Mouse (Mus musculus): ENCODE results near the gene Atp1a2. TPM values are rescaled to one million over a fixed set of nuclear protein-coding genes. Genes with fewer than 3 reads are reported as not detected.

The Atp1a2 gene
- total and polyA plus RNA-seq, 2 experiments from 2014 or later, result 27.1 to 130 TPM

DNA sequence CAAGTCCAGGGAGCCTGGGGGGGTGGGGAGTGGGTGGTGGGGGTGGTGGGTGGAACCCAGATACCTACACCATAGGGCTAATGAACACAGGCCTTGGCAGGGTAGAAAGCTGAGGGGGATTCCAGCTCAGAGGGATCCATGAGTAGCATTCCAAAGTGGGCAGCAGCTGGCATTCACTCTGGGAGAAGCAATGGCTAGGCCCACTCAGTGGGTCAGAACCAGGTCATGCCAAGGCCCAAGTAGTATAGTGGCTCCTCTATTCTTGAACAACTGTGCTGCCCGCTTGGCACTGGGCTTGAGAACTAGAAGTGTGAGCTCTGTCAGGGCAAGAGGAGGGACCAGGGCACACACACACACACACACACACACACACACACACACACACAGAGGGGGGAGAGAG, 10.5 kb upstream of the Atp1a2 start:
- Histone ChIP-seq H3K9ac (replicated peaks; ENCODE audit: low read depth, low read length) (no peak overlapping the region), H3K27me3 (ENCODE audit: control insufficient read depth, insufficient read depth, low read length) (no peaks in the 10 kb centered on the region), H3K4me3 (ENCODE audit: low read depth, low read length) (no peak overlapping the region)

GRCm38 (mm10) chr1:172307936-172308335, 10.1 kb upstream of the Atp1a2 start:
- no peak overlapping the region for H3K4me2 ChIP-seq (ENCODE audit: low read depth, low read length)
- H3K4me1 ChIP-seq (ENCODE audit: control insufficient read depth, insufficient read depth), result peaks cover 2% of the 10 kb centered on the region; the same call in 1 of the 2 replicates
- no peak overlapping the region for H3K27ac ChIP-seq (ENCODE audit: low read depth)
- no peaks in the 10 kb centered on the region for H3K36me3 ChIP-seq (replicated peaks; ENCODE audit: control insufficient read depth, insufficient read depth, low read length)
- no peak overlapping the region for H3K4me3 ChIP-seq (ENCODE audit: low read depth, low read length)
- H3K27me3 ChIP-seq (ENCODE audit: control insufficient read depth, insufficient read depth, low read length), result no peaks in the 10 kb centered on the region
- no peak for ATAC-seq (ENCODE audit: insufficient read depth, low read depth)
- no peak for DNase-seq (ENCODE audit: low spot score)
- H3K9ac ChIP-seq (replicated peaks; ENCODE audit: low read depth, low read length), result no peak overlapping the region
- TF ChIP-seq EP300 (IDR thresholded peaks at IDR 0.05; ENCODE audit: low read depth) (no peak), CTCF (IDR thresholded peaks at IDR 0.05; ENCODE audit: low read depth) (no peak)
- WGBS, result 73% methylated on average over 10 of the region's 10 CpGs
- no peaks in the 10 kb centered on the region for H3K9me3 ChIP-seq (replicated peaks; ENCODE audit: control insufficient read depth, low read length)

More for the DNA sequence above, 10.5 kb upstream of the Atp1a2 start:
- Histone ChIP-seq H3K36me3 (replicated peaks; ENCODE audit: control insufficient read depth, insufficient read depth, low read length) (no peaks in the 10 kb centered on the region), H3K27ac (ENCODE audit: low read depth) (no peak overlapping the region), H3K4me1 (ENCODE audit: control insufficient read depth, insufficient read depth) (peaks cover 4% of the 10 kb centered on the region; the same call in 1 of the 2 replicates), H3K4me2 (ENCODE audit: low read depth, low read length) (no peak overlapping the region), H3K9me3 (replicated peaks; ENCODE audit: control insufficient read depth, low read length) (no peaks in the 10 kb centered on the region)
- no peak for ATAC-seq (ENCODE audit: insufficient read depth, low read depth)
- 93% methylated on average over 1 of the region's 1 CpGs for WGBS
- DNase-seq (ENCODE audit: low spot score), result no peak
- TF ChIP-seq EP300 (IDR thresholded peaks at IDR 0.05; ENCODE audit: low read depth) (no peak), CTCF (IDR thresholded peaks at IDR 0.05; ENCODE audit: low read depth) (no peak)

- H3K9me3 ChIP-seq (replicated peaks; ENCODE audit: control insufficient read depth, low read length), result no peaks in the 10 kb centered on the region
- no peak overlapping the region for H3K9ac ChIP-seq (replicated peaks; ENCODE audit: low read depth, low read length)
- TF ChIP-seq EP300 (IDR thresholded peaks at IDR 0.05; ENCODE audit: low read depth), result no peak
- TF ChIP-seq CTCF (IDR thresholded peaks at IDR 0.05; ENCODE audit: low read depth), result no peak
- DNase-seq (ENCODE audit: low spot score) (no peak), ATAC-seq (ENCODE audit: insufficient read depth, low read depth) (no peak)
- H3K4me3 ChIP-seq (ENCODE audit: low read depth, low read length), result no peak overlapping the region
- H3K27ac ChIP-seq (ENCODE audit: low read depth), result no peak overlapping the region
- no peaks in the 10 kb centered on the region; the same call in 1 of the 2 replicates for H3K4me1 ChIP-seq (ENCODE audit: control insufficient read depth, insufficient read depth)
- H3K27me3 ChIP-seq (ENCODE audit: control insufficient read depth, insufficient read depth, low read length), result no peaks in the 10 kb centered on the region
- WGBS, result 77% methylated on average over 6 of the region's 6 CpGs
- no peak overlapping the region for H3K4me2 ChIP-seq (ENCODE audit: low read depth, low read length)
- H3K36me3 ChIP-seq (replicated peaks; ENCODE audit: control insufficient read depth, insufficient read depth, low read length), result no peaks in the 10 kb centered on the region
These were observed 9.0 kb upstream of the Atp1a2 start for GRCm38 (mm10) chr1:172306885-172307284.

DNA sequence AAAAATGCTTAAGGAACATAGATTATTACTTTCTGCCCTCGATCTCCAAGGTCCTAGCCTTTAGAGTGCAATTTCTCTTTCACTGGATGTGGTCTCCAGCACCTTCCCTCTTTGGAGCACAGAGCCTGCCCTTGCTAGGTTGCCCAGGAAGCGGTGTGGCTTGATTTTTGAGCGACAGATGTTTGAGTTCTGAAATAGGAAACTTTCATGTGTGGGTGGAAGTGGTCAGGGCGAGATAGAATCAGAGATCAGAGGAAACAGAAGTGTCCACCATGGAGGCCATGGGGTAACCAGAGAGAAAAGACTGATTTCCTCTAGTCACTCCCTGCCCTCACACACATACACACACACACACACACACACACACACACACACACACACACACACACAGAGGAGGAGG, 8.3 kb upstream of the Atp1a2 start:
- Histone ChIP-seq H3K4me2 (ENCODE audit: low read depth, low read length) (no peak overlapping the region), H3K4me3 (ENCODE audit: low read depth, low read length) (no peak overlapping the region), H3K9me3 (replicated peaks; ENCODE audit: control insufficient read depth, low read length) (no peaks in the 10 kb centered on the region), H3K9ac (replicated peaks; ENCODE audit: low read depth, low read length) (no peak overlapping the region), H3K27ac (ENCODE audit: low read depth) (no peak overlapping the region), H3K27me3 (ENCODE audit: control insufficient read depth, insufficient read depth, low read length) (no peaks in the 10 kb centered on the region), H3K4me1 (ENCODE audit: control insufficient read depth, insufficient read depth) (peaks cover under 1% of the 10 kb centered on the region; the same call in 1 of the 2 replicates), H3K36me3 (replicated peaks; ENCODE audit: control insufficient read depth, insufficient read depth, low read length) (no peaks in the 10 kb centered on the region)
- DNase-seq (ENCODE audit: low spot score) (no peak), ATAC-seq (ENCODE audit: insufficient read depth, low read depth) (no peak)
- TF ChIP-seq EP300 (IDR thresholded peaks at IDR 0.05; ENCODE audit: low read depth) (no peak), CTCF (IDR thresholded peaks at IDR 0.05; ENCODE audit: low read depth) (no peak)
- WGBS, result 60% methylated on average over 4 of the region's 4 CpGs

DNA sequence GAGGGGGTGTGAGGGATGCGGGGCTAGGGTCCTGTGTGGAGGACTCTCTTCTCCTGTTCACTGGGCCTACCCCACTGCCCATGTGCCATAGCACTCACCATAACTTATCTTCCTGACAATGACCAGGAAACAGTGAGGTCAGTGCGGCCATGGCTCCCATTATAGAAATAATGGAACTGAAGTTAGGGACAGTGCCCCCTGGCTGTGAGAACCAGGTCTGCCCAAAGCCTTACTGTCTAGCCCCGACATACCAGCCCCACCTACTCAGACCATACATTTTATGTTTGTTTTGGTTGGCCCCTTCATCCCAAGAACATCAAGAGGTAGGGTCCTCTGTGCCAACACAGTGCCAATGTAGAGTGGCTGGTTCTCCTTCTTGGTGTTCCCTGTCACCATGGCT, 7.8 kb upstream of the Atp1a2 start:
- Histone ChIP-seq H3K4me3 (ENCODE audit: low read depth, low read length) (no peak overlapping the region), H3K4me2 (ENCODE audit: low read depth, low read length) (no peak overlapping the region), H3K4me1 (ENCODE audit: control insufficient read depth, insufficient read depth) (peaks cover 6% of the 10 kb centered on the region), H3K27me3 (ENCODE audit: control insufficient read depth, insufficient read depth, low read length) (no peaks in the 10 kb centered on the region), H3K36me3 (replicated peaks; ENCODE audit: control insufficient read depth, insufficient read depth, low read length) (no peaks in the 10 kb centered on the region), H3K9me3 (replicated peaks; ENCODE audit: control insufficient read depth, low read length) (no peaks in the 10 kb centered on the region), H3K9ac (replicated peaks; ENCODE audit: low read depth, low read length) (no peak overlapping the region), H3K27ac (ENCODE audit: low read depth) (no peak overlapping the region)
- no peak for TF ChIP-seq EP300 (IDR thresholded peaks at IDR 0.05; ENCODE audit: low read depth)
- TF ChIP-seq CTCF (IDR thresholded peaks at IDR 0.05; ENCODE audit: low read depth), result peak; percentile 18
- 77% methylated on average over 3 of the region's 3 CpGs for WGBS
- no peak for DNase-seq (ENCODE audit: low spot score)
- no peak for ATAC-seq (ENCODE audit: insufficient read depth, low read depth)

GRCm38 (mm10) chr1:172305153-172305552, 7.3 kb upstream of the Atp1a2 start:
- Histone ChIP-seq H3K27ac (ENCODE audit: low read depth) (no peak overlapping the region), H3K36me3 (replicated peaks; ENCODE audit: control insufficient read depth, insufficient read depth, low read length) (no peaks in the 10 kb centered on the region), H3K4me3 (ENCODE audit: low read depth, low read length) (no peak overlapping the region), H3K4me1 (ENCODE audit: control insufficient read depth, insufficient read depth) (peaks cover 11% of the 10 kb centered on the region), H3K9me3 (replicated peaks; ENCODE audit: control insufficient read depth, low read length) (no peaks in the 10 kb centered on the region), H3K4me2 (ENCODE audit: low read depth, low read length) (no peak overlapping the region), H3K27me3 (ENCODE audit: control insufficient read depth, insufficient read depth, low read length) (no peaks in the 10 kb centered on the region), H3K9ac (replicated peaks; ENCODE audit: low read depth, low read length) (no peak overlapping the region)
- ATAC-seq (ENCODE audit: insufficient read depth, low read depth), result no peak
- DNase-seq (ENCODE audit: low spot score), result no peak
- TF ChIP-seq CTCF (IDR thresholded peaks at IDR 0.05; ENCODE audit: low read depth) (no peak), EP300 (IDR thresholded peaks at IDR 0.05; ENCODE audit: low read depth) (no peak)
- 92% methylated on average over 2 of the region's 2 CpGs for WGBS
